Mouse (Mus musculus) gastrocnemius, adult 2 months (tissue): ENCODE data around the gene Rec8. TPM values are rescaled to one million over a fixed set of nuclear protein-coding genes. Genes with fewer than 3 reads are reported as not detected.

Experiments
- DNase-seq: peaks from one replicate; pipeline ENCODE4 v3.0.0; 2022
- H3K27ac ChIP-seq: fragments of 200-600 bp; 2 replicates; pipeline ENCODE4 v1.8.1; 2022; ENCODE audit warnings: mild to moderate bottlenecking
- H3K4me3 ChIP-seq: fragments of 200-600 bp; 2 replicates; pipeline ENCODE4 v1.8.1; 2022; ENCODE audit warnings: mild to moderate bottlenecking, moderate library complexity
- CTCF ChIP-seq: fragments of 200-600 bp; IDR thresholded peaks from 2 replicates; pipeline ENCODE4 v1.8.1; 2022; ENCODE audit warnings: antibody characterized with exemption, mild to moderate bottlenecking, moderate library complexity
- intact Hi-C: fragments of 180-260 bp; cut with DNase I; formaldehyde crosslinking; loops from one replicate; pipeline ENCODE4 v1.15.1; 2025
- total RNA-seq, 2 experiments: library from RNA; stranded (reverse); gene quantifications; 2 replicates each; pipeline ENCODE4 v1.2.3; 2021

Gene Rec8
- total RNA-seq, 2 experiments from 2014 or later, result not detected

- DNase-seq, result no peak
- intact Hi-C loops, result loop anchor here (2.0 to 5.0 kb wide), 2 partner anchors 46 to 106 kb away; no protein-coding TSS in a partner anchor
- peak within 1 kb of the TSS; percentile 88 for H3K27ac ChIP-seq
- peak within 1 kb of the TSS; percentile 84 for H3K4me3 ChIP-seq
- TF ChIP-seq CTCF, result no peak
Observed at GRCm38 (mm10) chr14:55603271-55603632, 14.6 kb upstream of the Rec8 start, which contains the start of gene Irf9. Irf9 (plus strand) TSS chr14:55603571.

DNA sequence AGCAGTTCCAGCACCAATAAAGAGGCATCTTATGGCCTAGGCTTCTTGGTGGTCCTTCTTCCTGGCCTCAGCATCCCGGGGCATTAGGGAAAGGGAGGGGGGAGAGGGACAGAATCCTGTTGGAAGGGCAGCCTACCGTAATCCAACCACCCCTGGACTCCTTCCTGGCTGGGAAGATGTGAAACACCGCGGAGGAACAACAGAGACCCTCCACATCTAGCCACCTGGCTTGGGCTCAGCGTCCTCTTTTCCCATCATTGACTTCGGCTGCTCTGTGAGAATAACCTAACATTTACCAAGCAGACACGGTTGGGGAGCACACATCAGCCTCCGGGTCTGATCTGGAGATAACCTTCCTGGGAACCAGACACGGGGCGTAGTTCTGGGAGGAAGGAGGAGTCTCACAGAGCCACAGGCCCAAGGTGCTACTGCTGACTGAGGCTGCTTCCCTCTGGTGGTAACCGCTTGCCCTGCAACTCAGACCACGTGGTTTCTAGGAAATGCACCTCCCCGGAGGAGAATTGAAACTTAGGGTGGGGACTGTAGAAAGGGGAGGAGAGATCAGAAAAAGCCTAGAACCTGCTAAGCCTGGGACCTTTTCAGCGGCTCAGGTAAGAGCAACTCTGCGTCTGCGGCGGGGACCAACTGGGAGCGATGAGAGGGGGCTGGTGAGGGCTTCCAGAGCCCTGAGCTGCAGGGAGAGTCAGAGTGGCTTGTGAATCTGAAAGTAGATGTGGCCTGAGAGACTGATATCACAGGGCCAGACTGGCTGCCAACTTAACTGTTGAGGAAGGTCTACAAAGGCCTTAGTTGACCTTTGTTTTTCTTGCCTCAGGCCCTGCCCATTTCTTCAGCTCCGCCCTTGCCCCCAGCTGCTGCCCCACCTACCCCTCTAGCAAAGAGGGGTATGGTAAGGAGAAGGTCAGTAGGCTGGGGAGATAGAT, 13.9 kb upstream of the Rec8 start:
- intact Hi-C loops, result loop anchor here (2.0 to 5.0 kb wide), 2 partner anchors 47 to 107 kb away; no protein-coding TSS in a partner anchor
- peak overlapping the region; percentile 84 for H3K4me3 ChIP-seq

GRCm38 (mm10) chr14:55604823-55605222, 13.0 kb upstream of the Rec8 start:
- no peak for DNase-seq
- Histone ChIP-seq H3K4me3 (peak overlapping the region; percentile 84), H3K27ac (peak overlapping the region; percentile 88)
- intact Hi-C loops, result loop anchor here (5.0 kb wide), 1 partner anchor 48 kb away; no protein-coding TSS in a partner anchor
- no peak for TF ChIP-seq CTCF

More for the DNA sequence above, 13.9 kb upstream of the Rec8 start:
- peak; percentile 91 for DNase-seq
- H3K27ac ChIP-seq, result peak overlapping the region; percentile 88
- no peak; the same call in none of the 2 replicates for TF ChIP-seq CTCF

DNA sequence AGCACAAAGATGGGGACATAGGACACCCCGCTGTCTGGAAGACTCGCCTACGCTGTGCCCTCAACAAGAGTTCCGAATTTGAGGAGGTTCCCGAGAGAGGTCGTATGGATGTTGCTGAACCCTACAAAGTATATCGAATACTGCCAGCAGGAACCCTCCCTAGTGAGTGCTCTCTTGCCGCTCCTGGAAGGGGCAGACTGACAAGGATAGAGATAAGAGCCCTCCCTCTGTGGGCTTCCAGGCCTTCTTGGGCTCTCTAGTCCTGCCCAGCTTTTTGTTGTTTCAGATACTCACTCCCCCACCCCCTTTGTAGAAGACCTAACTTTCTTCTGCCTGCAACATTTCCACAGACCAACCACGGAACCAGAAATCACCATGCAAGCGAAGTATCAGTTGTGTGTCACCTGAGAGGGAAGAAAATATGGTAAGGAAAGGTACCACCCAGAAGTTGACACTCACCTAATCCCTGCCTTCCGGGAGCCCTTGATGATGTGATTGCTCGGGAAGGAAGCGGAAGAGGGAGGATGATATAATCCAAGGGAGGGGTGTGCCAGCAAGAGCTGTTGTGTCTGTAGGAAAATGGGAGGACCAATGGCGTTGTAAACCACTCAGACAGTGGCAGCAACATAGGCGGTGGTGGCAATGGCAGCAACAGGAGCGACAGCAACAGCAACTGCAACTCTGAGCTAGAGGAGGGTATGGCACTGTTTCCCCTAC, 11.9 kb upstream of the Rec8 start:
- intact Hi-C loops, result no loop called here
- Histone ChIP-seq H3K4me3 (no peak overlapping the region), H3K27ac (no peak overlapping the region)
- TF ChIP-seq CTCF, result no peak
- DNase-seq, result no peak

DNA sequence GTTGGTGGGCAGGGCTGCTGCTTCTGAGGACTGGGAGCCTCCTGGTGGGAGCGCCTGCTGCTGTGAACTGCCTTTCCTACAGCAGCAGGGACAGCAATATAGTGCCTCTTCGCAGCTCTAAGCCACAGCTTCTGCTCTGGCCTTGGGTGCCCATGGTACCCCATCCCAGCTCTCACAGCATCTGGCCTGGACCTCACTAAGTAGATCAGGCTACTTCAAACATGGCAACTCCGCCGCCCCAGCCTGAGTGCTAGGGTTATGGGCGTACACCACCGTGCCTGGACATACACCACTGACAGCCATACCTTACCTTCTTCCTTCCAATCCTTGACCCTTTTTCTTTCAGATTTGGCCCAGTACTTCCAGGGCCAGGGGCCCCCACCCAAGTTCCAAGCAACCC, 9.5 kb upstream of the Rec8 start:
- intact Hi-C loops, result no loop called here
- DNase-seq, result no peak
- Histone ChIP-seq H3K4me3 (no peak overlapping the region), H3K27ac (no peak overlapping the region)
- no peak for TF ChIP-seq CTCF

- no peak for TF ChIP-seq CTCF
- intact Hi-C loops, result no loop called here
- Histone ChIP-seq H3K27ac (no peak overlapping the region), H3K4me3 (no peak overlapping the region)
- no peak for DNase-seq
Observed at GRCm38 (mm10) chr14:55613346-55613745, 4.5 kb upstream of the Rec8 start.

- DNase-seq, result no peak
- no peak overlapping the region for H3K27ac ChIP-seq
- H3K4me3 ChIP-seq, result no peak overlapping the region
- TF ChIP-seq CTCF, result no peak
- intact Hi-C loops, result no loop called here
Observed at GRCm38 (mm10) chr14:55614565-55615178, 3.2 kb upstream of the Rec8 start.

GRCm38 (mm10) chr14:55615876-55616275, 2.0 kb upstream of the Rec8 start:
- intact Hi-C loops, result no loop called here
- Histone ChIP-seq H3K4me3 (no peak overlapping the region), H3K27ac (no peak overlapping the region)
- no peak for TF ChIP-seq CTCF
- DNase-seq, result no peak

DNA sequence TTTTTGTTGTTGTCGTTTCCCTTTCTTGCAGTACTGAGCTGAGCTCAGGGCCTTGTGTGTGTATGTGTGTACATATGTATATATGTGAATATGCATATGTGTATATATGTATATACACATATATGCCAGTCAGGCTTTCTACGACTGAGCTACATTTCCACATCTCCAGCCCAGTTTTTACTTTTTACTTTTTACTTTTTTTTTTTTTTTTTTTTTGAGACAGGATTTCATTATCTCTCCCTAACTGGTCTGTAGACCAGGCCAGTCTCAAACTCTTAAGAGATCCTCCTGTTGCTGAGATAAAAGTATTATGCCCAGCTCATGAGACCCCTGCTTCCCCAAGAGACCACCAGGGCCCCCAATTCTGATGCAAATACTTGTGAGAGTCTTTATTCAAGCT, 993 bp upstream of the Rec8 start:
- no peak for TF ChIP-seq CTCF
- H3K4me3 ChIP-seq, result no peak overlapping the region
- H3K27ac ChIP-seq, result no peak overlapping the region
- intact Hi-C loops, result no loop called here
- DNase-seq, result no peak

DNA sequence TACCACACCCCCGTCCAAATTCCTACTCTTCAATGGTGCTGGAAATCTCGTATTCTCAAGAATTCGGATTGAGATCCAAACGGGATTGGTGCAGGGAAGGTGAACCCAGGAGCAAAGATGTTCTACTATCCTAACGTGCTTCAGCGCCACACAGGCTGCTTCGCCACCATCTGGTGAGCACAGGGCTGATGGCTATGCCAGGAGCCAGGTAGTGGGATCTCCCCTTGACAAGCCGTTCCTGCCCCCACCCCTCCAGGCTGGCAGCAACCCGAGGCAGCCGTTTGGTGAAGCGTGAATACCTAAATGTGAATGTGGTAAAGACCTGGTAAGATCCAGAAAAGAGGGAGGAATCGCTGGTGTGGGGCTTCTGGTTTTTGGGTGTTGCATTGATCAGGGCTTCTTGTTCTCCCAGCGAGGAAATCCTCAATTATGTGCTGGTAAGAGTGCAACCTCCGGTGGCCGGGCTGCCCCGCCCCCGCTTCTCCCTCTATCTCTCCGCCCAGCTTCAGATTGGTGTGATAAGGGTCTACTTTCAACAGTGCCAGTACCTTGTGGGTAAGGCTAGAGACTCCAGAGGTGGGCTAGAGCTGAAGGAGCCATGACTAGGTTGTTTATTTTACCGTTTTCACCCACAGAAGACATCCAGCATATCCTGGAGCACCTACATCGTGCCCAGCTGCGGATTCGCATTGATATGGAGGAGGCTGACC, 804 bp downstream of the Rec8 start:
- Histone ChIP-seq H3K27ac (no peak overlapping the region), H3K4me3 (no peak overlapping the region)
- TF ChIP-seq CTCF, result no peak
- intact Hi-C loops, result no loop called here
- no peak for DNase-seq

DNA sequence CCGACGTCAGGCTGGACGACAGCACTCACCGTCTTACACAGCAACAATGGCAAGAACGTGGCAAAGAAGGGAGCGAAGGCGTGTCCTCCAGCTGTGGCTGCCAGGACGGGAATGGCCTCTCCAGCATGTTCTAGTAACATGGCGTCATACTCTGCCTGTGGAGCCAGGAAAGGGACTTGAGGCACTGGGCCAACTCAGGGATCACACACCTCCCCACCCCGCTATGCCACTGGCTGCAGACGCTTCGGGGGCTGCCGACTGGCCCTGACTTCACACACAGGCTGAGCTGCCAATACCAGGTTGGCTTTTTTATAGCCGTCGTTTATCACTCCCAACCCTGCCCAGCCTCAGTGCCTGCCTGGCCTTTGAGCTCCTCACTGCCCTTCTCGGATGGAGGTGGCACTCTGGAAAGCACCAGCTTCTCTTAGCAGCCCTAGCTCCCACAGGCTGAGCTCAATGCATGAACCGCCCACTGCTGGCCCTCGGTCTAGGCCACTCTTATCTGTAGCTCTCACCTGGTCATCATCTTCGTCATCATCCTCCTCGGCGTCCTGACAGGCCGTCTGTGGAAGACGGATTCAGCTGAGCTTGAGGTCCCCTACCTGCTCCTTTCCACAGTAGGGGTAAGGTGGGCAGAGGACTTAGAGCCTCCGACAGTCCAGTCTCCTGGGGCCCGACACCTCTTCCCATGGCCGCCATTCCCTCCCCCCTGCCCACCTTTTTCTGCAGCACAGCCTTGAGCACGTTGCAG, 10.4 kb downstream of the Rec8 start:
- Histone ChIP-seq H3K27ac (no peak overlapping the region), H3K4me3 (no peak overlapping the region)
- TF ChIP-seq CTCF, result no peak
- DNase-seq, result no peak
- intact Hi-C loops, result loop anchor here (2.0 kb wide), 1 partner anchor 115 kb away; no protein-coding TSS in a partner anchor
